Mouse (Mus musculus) layer of hippocampus, adult 9-10 months (tissue): Measurements from ENCODE around the gene B3galt4.
"Not testable (repeated sequence)": the region's sequence is repeated elsewhere in the genome, so short reads cannot be mapped to it uniquely, and the experiment has no call there.

Experiments
- DNase-seq: peaks from one replicate; pipeline ENCODE4 v3.0.0; 2022; ENCODE audit warnings: low spot score

The B3galt4 gene

GRCm38 (mm10) chr17:33968489-33968888 lies 17.2 kb upstream of the B3galt4 start:
- no peak for DNase-seq

GRCm38 (mm10) chr17:33965846-33966550 lies 14.7 kb upstream of the B3galt4 start:
- DNase-seq: no peak

GRCm38 (mm10) chr17:33965082-33965845 lies 14.0 kb upstream of the B3galt4 start:
- no peak for DNase-seq

- DNase-seq: no peak
Observed at GRCm38 (mm10) chr17:33962876-33963275, 11.6 kb upstream of the B3galt4 start.

GRCm38 (mm10) chr17:33959948-33960347 lies 8.7 kb upstream of the B3galt4 start:
- no peak for DNase-seq

- no peak for DNase-seq
Observed at GRCm38 (mm10) chr17:33959135-33959534, 7.8 kb upstream of the B3galt4 start.

- DNase-seq: no peak
Observed at GRCm38 (mm10) chr17:33958451-33958850, 7.2 kb upstream of the B3galt4 start.

GRCm38 (mm10) chr17:33957493-33957892 lies 6.2 kb upstream of the B3galt4 start:
- no peak for DNase-seq

GRCm38 (mm10) chr17:33956336-33956735 lies 5.0 kb upstream of the B3galt4 start:
- DNase-seq: no peak

- DNase-seq: peak; percentile 95
Observed at GRCm38 (mm10) chr17:33955555-33956214, 4.4 kb upstream of the B3galt4 start, which contains the start of the genes Vps52 and Rps18. Gene Vps52, plus strand, starts transcription at chr17:33955812. Gene Rps18, minus strand, starts transcription at chr17:33956001.

GRCm38 (mm10) chr17:33954646-33955554 lies 3.6 kb upstream of the B3galt4 start:
- no peak for DNase-seq

- no peak for DNase-seq
Observed at GRCm38 (mm10) chr17:33953961-33954565, 2.8 kb upstream of the B3galt4 start.

- DNase-seq: no peak
Observed at GRCm38 (mm10) chr17:33953310-33953709, 2.0 kb upstream of the B3galt4 start.

- DNase-seq: no peak
Observed at GRCm38 (mm10) chr17:33952879-33953278, 1.6 kb upstream of the B3galt4 start.

- DNase-seq: not testable (repeated sequence)
Observed at GRCm38 (mm10) chr17:33952015-33952414, 727 bp upstream of the B3galt4 start.

- no peak for DNase-seq
Observed at GRCm38 (mm10) chr17:33950131-33950625, 1.1 kb downstream of the B3galt4 start.

- DNase-seq: no peak
Observed at GRCm38 (mm10) chr17:33948905-33949537, 2.3 kb downstream of the B3galt4 start.

GRCm38 (mm10) chr17:33948090-33948904 lies 3.0 kb downstream of the B3galt4 start:
- DNase-seq: no peak

- DNase-seq: no peak
Observed at GRCm38 (mm10) chr17:33947430-33948089, 3.7 kb downstream of the B3galt4 start.
